Mouse (Mus musculus): ENCODE results near the gene Mapk8ip3.
"Not testable (repeated sequence)": the region's sequence is repeated elsewhere in the genome, so short reads cannot be mapped to it uniquely, and the experiment has no call there.

The Mapk8ip3 gene

GRCm38 (mm10) chr17:24936259-24937237 is at the start of gene Mapk8ip3:
Gene Mapk8ip3, minus strand, starts transcription at chr17:24936977.
- peak; percentile 98 for DNase-seq

GRCm38 (mm10) chr17:24960852-24961715 is 24.3 kb upstream of the Mapk8ip3 start:
- no peak for DNase-seq

GRCm38 (mm10) chr17:24960135-24960851 is 23.5 kb upstream of the Mapk8ip3 start, which contains the start of gene Jpt2:
Gene Jpt2, minus strand, starts transcription at chr17:24960689.
- peak; percentile 99 for DNase-seq

- no peak for DNase-seq
Observed at GRCm38 (mm10) chr17:24959371-24959770, 22.6 kb upstream of the Mapk8ip3 start.

GRCm38 (mm10) chr17:24953291-24953690 is 16.5 kb upstream of the Mapk8ip3 start:
- DNase-seq = no peak

- DNase-seq = no peak
Observed at GRCm38 (mm10) chr17:24950671-24951070, 13.9 kb upstream of the Mapk8ip3 start.

- no peak for DNase-seq
Observed at GRCm38 (mm10) chr17:24948204-24948603, 11.4 kb upstream of the Mapk8ip3 start.

- not testable (repeated sequence) for DNase-seq
Observed at GRCm38 (mm10) chr17:24943589-24943988, 6.8 kb upstream of the Mapk8ip3 start.

- DNase-seq = no peak
Observed at GRCm38 (mm10) chr17:24943036-24943435, 6.3 kb upstream of the Mapk8ip3 start.

- peak; percentile 69 for DNase-seq
Observed at GRCm38 (mm10) chr17:24942453-24942852, 5.7 kb upstream of the Mapk8ip3 start.

- no peak for DNase-seq
Observed at GRCm38 (mm10) chr17:24937266-24937665, 489 bp upstream of the Mapk8ip3 start.

GRCm38 (mm10) chr17:24935666-24936065 is 1.1 kb downstream of the Mapk8ip3 start:
- DNase-seq = no peak

GRCm38 (mm10) chr17:24934926-24935325 is 1.9 kb downstream of the Mapk8ip3 start:
- no peak for DNase-seq

- DNase-seq = no peak
Observed at GRCm38 (mm10) chr17:24933163-24933562, 3.6 kb downstream of the Mapk8ip3 start.

GRCm38 (mm10) chr17:24932431-24932830 is 4.3 kb downstream of the Mapk8ip3 start:
- no peak for DNase-seq

GRCm38 (mm10) chr17:24929506-24929905 is 7.3 kb downstream of the Mapk8ip3 start:
- DNase-seq = no peak

GRCm38 (mm10) chr17:24923246-24923645 is 13.5 kb downstream of the Mapk8ip3 start:
- DNase-seq = no peak

- DNase-seq = no peak
Observed at GRCm38 (mm10) chr17:24913984-24914383, 22.8 kb downstream of the Mapk8ip3 start.

- no peak for DNase-seq
Observed at GRCm38 (mm10) chr17:24907591-24907990, 29.2 kb downstream of the Mapk8ip3 start.

GRCm38 (mm10) chr17:24903767-24904166 is 33.0 kb downstream of the Mapk8ip3 start:
- DNase-seq = no peak

- no peak for DNase-seq
Observed at GRCm38 (mm10) chr17:24902671-24903474, 33.9 kb downstream of the Mapk8ip3 start.

GRCm38 (mm10) chr17:24902124-24902523 is 34.7 kb downstream of the Mapk8ip3 start:
- DNase-seq = no peak

All from lung, postnatal 10 days (tissue).